Mouse (Mus musculus) left cerebral cortex, adult 9 months (tissue): ENCODE measurements around the gene Bex6.
A peak's percentile ranks its signal among the peaks of the same experiment; 100 is the strongest.

Experiments
- DNase-seq, 2 experiments: peaks; one replicate each; pipeline ENCODE4 v3.0.0; 2022; ENCODE audit warnings: low spot score in 2 of 2

The Bex6 gene

GRCm38 (mm10) chr16:32179333-32179901, at the start of gene Bex6:
Gene Bex6, plus strand, starts transcription at chr16:32179823.
- DNase-seq = no peak

GRCm38 (mm10) chr16:32130190-32130826, 49.3 kb upstream of the Bex6 start:
- DNase-seq = no peak

GRCm38 (mm10) chr16:32133148-32133547, 46.5 kb upstream of the Bex6 start:
- DNase-seq = no peak

GRCm38 (mm10) chr16:32135842-32136357, 43.7 kb upstream of the Bex6 start:
- no peak for DNase-seq

- peak in 1 of 2 experiments; percentile 43 for DNase-seq
These were observed 40.7 kb upstream of the Bex6 start for GRCm38 (mm10) chr16:32138954-32139353.

- no peak for DNase-seq
These were observed 35.9 kb upstream of the Bex6 start for GRCm38 (mm10) chr16:32143766-32144165.

- no peak for DNase-seq
These were observed 35.0 kb upstream of the Bex6 start for GRCm38 (mm10) chr16:32144592-32144991.

- no peak for DNase-seq
These were observed 31.9 kb upstream of the Bex6 start for GRCm38 (mm10) chr16:32147589-32148207.

GRCm38 (mm10) chr16:32153976-32154375, 25.6 kb upstream of the Bex6 start:
- DNase-seq = no peak

- DNase-seq = peak; percentile 65 to 89
These were observed 25.2 kb upstream of the Bex6 start for GRCm38 (mm10) chr16:32154437-32154836.

GRCm38 (mm10) chr16:32156719-32157118, 22.9 kb upstream of the Bex6 start:
- DNase-seq = no peak

GRCm38 (mm10) chr16:32157369-32157768, 22.3 kb upstream of the Bex6 start:
- DNase-seq = no peak

GRCm38 (mm10) chr16:32158966-32159365, 20.7 kb upstream of the Bex6 start:
- no peak for DNase-seq

GRCm38 (mm10) chr16:32160742-32161323, 18.8 kb upstream of the Bex6 start:
- no peak for DNase-seq

- no peak for DNase-seq
These were observed 16.2 kb upstream of the Bex6 start for GRCm38 (mm10) chr16:32163392-32163791.

- no peak for DNase-seq
These were observed 15.7 kb upstream of the Bex6 start for GRCm38 (mm10) chr16:32163891-32164290.

GRCm38 (mm10) chr16:32164396-32165027, 15.1 kb upstream of the Bex6 start:
- DNase-seq = no peak

- peak; percentile 43 to 68 for DNase-seq
These were observed 14.3 kb upstream of the Bex6 start, which contains the start of gene Nrros for GRCm38 (mm10) chr16:32165281-32165821. Gene Nrros, minus strand, starts transcription at chr16:32165594.

- DNase-seq = no peak
These were observed 11.6 kb upstream of the Bex6 start for GRCm38 (mm10) chr16:32167819-32168545.

GRCm38 (mm10) chr16:32171031-32171731, 8.4 kb upstream of the Bex6 start:
- DNase-seq = no peak
